Mouse (Mus musculus) liver, embryonic 14.5 days (tissue): Measurements from ENCODE around the gene Olfr70. TPM values are rescaled to one million over a fixed set of nuclear protein-coding genes. Genes with fewer than 3 reads are reported as not detected.

Experiments used
- ATAC-seq: fragments of 200-750 bp; cut with Nextera tagmentation; 2 replicates; pipeline ENCODE4 v1.8.0; 2017; ENCODE audit warnings: moderate number of reproducible peaks, mild to moderate bottlenecking, moderate library complexity; ENCODE audit not compliant: insufficient read depth
- DNase-seq, 3 experiments: peaks; one replicate each; pipeline ENCODE4 v3.0.0-alpha.2; 2012 to 2013; ENCODE audit warnings: low read depth in 3 of 3, low spot score in 3 of 3
- H3K27ac ChIP-seq: fragments of 300-500 bp; sonication (generic); 2 replicates; pipeline ENCODE4 v1.5.1; 2014; ENCODE audit warnings: moderate library complexity, mild to moderate bottlenecking, control low read depth, inconsistent platforms
- H3K27me3 ChIP-seq: fragments of 300-500 bp; sonication (generic); 2 replicates; pipeline ENCODE4 v1.6.1; 2014; ENCODE audit warnings: mild to moderate bottlenecking, low read length, moderate library complexity; ENCODE audit not compliant: control insufficient read depth, insufficient read depth
- H3K36me3 ChIP-seq: fragments of 300-500 bp; sonication (generic); replicated peaks from 2 replicates; pipeline ENCODE4 v1.6.1; 2014; ENCODE audit warnings: low read depth; ENCODE audit not compliant: control insufficient read depth, insufficient read depth
- H3K4me1 ChIP-seq, 2 experiments: fragments of 200-500 bp in 1 of 2; fragments of 300-500 bp in 1 of 2; sonication (generic) in 1 of 2; replicated peaks; 2 replicates each; pipeline ENCODE4 v1.6.1; 2012 to 2014; ENCODE audit warnings: antibody characterized with exemption in 1 of 2, inconsistent platforms in 1 of 2, low read length in 1 of 2; ENCODE audit not compliant: control insufficient read depth in 2 of 2, insufficient read depth in 2 of 2
- H3K4me2 ChIP-seq: fragments of 300-500 bp; sonication (generic); 2 replicates; pipeline ENCODE4 v1.6.1; 2014; ENCODE audit warnings: low read depth, mild to moderate bottlenecking, control low read depth, moderate library complexity
- H3K4me3 ChIP-seq, 2 experiments: fragments of 200-500 bp in 1 of 2; fragments of 300-500 bp in 1 of 2; sonication (generic) in 1 of 2; 2 replicates each; pipeline ENCODE4 v1.5.1; 2012 to 2014; ENCODE audit warnings: low read depth in 2 of 2, low read length in 2 of 2, mild to moderate bottlenecking in 2 of 2, control low read depth in 1 of 2, inconsistent platforms in 1 of 2, moderate library complexity in 1 of 2; ENCODE audit not compliant: insufficient read depth in 1 of 2
- H3K9ac ChIP-seq: fragments of 300-500 bp; sonication (generic); replicated peaks from 2 replicates; pipeline ENCODE4 v1.6.1; 2014; ENCODE audit warnings: mild to moderate bottlenecking, control low read depth, moderate library complexity
- H3K9me3 ChIP-seq: fragments of 300-500 bp; sonication (generic); 2 replicates; pipeline ENCODE4 v1.6.1; 2016; ENCODE audit warnings: low read length, mixed read lengths; ENCODE audit not compliant: control insufficient read depth
- CTCF ChIP-seq: IDR thresholded peaks from 2 replicates; pipeline ENCODE4 v1.5.1; 2016; ENCODE audit warnings: antibody characterized with exemption, low read depth, control low read depth
- EP300 ChIP-seq: IDR thresholded peaks from 2 replicates; pipeline ENCODE4 v1.6.1; 2016; ENCODE audit warnings: antibody characterized with exemption, low read depth
- WGBS: fragments of 180-500 bp; shearing (Covaris S2); extraction: QIAGEN DNeasy Blood & Tissue Kit; methylation state at CpG from one replicate; pipeline ENCODE4 v1.1.7; 2014; ENCODE audit not compliant: insufficient replicate concordance; 5-methylcytosine and 5-hydroxymethylcytosine counted together
- polyA plus RNA-seq, 2 experiments: library from polyadenylated mRNA; depleted of rRNA in 1 of 2; stranded (reverse) in 1 of 2; unstranded in 1 of 2; fragments of >200 nt; fragmentation: Nextera tagmentation in 1 of 2; extraction: Ambion mirVana in 1 of 2; gene quantifications; 2 replicates each; pipeline versions ENCODE4 v1.2.1 to v1.2.3; 2012 to 2014

Olfr70 gene
- polyA plus RNA-seq, 2 experiments = not detected

- ATAC-seq = no peak
- no peaks in the 10 kb centered on the region for H3K36me3 ChIP-seq
- TF ChIP-seq CTCF (no peak), EP300 (no peak)
- H3K27ac ChIP-seq = no peak overlapping the region
- WGBS = 62% methylated on average over 8 of the region's 8 CpGs
- H3K4me3 ChIP-seq = no peak overlapping the region
- no peak overlapping the region for H3K4me2 ChIP-seq
- H3K27me3 ChIP-seq = no peaks in the 10 kb centered on the region; the same call in 1 of the 2 replicates
- no peak overlapping the region for H3K9ac ChIP-seq
- no peak for DNase-seq
- peaks cover under 1 to 5% of the 10 kb centered on the region in 2 experiments for H3K4me1 ChIP-seq
- no peaks in the 10 kb centered on the region for H3K9me3 ChIP-seq
Observed at GRCm38 (mm10) chr4:43673703-43674102, 26.9 kb downstream of the Olfr70 start.

- H3K4me1 ChIP-seq = peaks cover 5 to 9% of the 10 kb centered on the region in 2 experiments
- no peak overlapping the region for H3K4me2 ChIP-seq
- H3K9ac ChIP-seq = no peak overlapping the region
- H3K27ac ChIP-seq = no peak overlapping the region
- ATAC-seq = no peak
- H3K27me3 ChIP-seq = no peaks in the 10 kb centered on the region; the same call in 1 of the 2 replicates
- no peaks in the 10 kb centered on the region for H3K9me3 ChIP-seq
- no peaks in the 10 kb centered on the region for H3K36me3 ChIP-seq
- TF ChIP-seq CTCF (peak; percentile 86), EP300 (no peak)
- no peak overlapping the region for H3K4me3 ChIP-seq
- peak; percentile 67 to 75 (median 68) for DNase-seq
- WGBS = 4% methylated on average over 2 of the region's 2 CpGs
Observed at GRCm38 (mm10) chr4:43672070-43672469, 28.5 kb downstream of the Olfr70 start.

GRCm38 (mm10) chr4:43669428-43669794 lies 31.2 kb downstream of the Olfr70 start:
- under 1% methylated on average over 24 of the region's 25 CpGs for WGBS
- Histone ChIP-seq H3K9ac (peak overlapping the region; percentile 48), H3K4me2 (peak overlapping the region; percentile 67), H3K36me3 (no peaks in the 10 kb centered on the region), H3K4me1 (peaks cover 5 to 9% of the 10 kb centered on the region in 2 experiments), H3K9me3 (no peaks in the 10 kb centered on the region), H3K27me3 (peaks cover 9% of the 10 kb centered on the region), H3K4me3 (peak overlapping the region; percentile 67 to 69), H3K27ac (no peak overlapping the region)
- TF ChIP-seq CTCF = no peak
- TF ChIP-seq EP300 = no peak
- no peak for DNase-seq
- peak; percentile 67 for ATAC-seq

DNA sequence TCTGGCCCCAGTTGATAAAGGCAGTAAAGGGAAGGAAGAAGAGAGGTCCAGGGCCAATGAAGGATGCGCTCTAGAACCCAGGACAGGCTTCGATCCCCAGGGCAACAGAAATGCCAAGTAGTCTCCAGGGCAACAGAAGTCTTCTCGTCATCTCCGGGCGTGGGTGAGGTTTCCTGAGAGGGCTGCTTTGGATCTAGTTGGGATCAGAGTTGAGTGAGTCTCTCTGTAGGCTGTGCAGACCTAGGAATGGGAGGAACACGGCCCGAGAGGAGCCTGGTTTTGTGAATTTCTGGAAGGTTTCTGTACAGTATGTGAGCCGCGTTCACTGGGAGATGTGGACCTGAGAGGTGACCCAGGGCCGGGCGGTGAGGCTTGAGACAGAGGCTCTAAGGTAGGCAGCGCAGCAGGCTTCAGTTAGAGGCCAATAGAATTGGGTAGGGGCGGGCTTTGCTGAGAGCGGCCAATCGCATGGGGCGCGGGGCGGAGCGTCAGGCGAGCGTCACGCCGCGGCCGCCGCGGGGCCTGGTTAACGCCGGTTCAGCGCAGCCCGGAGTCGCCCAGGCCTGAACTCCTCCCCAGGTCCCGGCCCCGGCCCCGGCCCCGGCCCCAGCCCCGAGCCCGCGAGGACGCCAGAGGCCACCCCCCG lies 31.7 kb downstream of the Olfr70 start, which contains the start of the genes Tmem8b and Fam221b:
TSS of gene Tmem8b (plus strand) at position 190 of the 646 bp plus-strand sequence.
TSS of gene Fam221b (minus strand) at position 364 of the 646 bp plus-strand sequence.
- peak within 1 kb of the TSS; percentile 67 for H3K4me2 ChIP-seq
- H3K27ac ChIP-seq = no peak within 1 kb of the TSS
- DNase-seq = peak; percentile 72 to 75 (median 72)
- no peak for TF ChIP-seq EP300
- TF ChIP-seq CTCF = no peak
- H3K27me3 ChIP-seq = peaks cover 9% of the 10 kb centered on the region
- H3K36me3 ChIP-seq = no peaks in the 10 kb centered on the region
- peak within 1 kb of the TSS; percentile 67 to 69 for H3K4me3 ChIP-seq
- peak; percentile 95 for ATAC-seq
- H3K9me3 ChIP-seq = no peaks in the 10 kb centered on the region
- H3K9ac ChIP-seq = peak within 1 kb of the TSS; percentile 48
- 2% methylated on average over 38 of the region's 41 CpGs for WGBS
- peaks cover 5 to 9% of the 10 kb centered on the region in 2 experiments for H3K4me1 ChIP-seq

DNA sequence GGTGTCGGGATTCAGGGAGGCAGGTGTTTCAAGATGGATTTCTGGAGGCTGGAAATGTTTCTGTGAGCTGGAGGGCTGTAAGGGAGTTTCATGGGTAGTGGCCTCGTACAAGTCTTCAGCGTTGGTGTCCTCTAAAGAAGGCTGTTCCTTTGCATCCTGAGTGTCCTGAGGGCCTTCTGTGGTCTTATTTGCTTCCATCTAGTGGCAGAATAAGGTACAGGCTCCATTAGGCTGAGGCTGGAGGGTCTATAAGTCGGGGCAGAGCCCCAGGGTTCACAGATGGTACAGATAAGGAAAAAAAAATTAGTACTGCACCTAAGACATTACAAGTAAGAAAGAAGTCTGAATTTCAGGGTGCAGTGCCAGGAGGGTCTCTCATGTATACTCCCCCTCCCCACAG lies 34.2 kb downstream of the Olfr70 start:
- no peak for ATAC-seq
- WGBS = 16% methylated on average over 4 of the region's 4 CpGs
- Histone ChIP-seq H3K4me2 (no peak overlapping the region), H3K9me3 (no peaks in the 10 kb centered on the region), H3K36me3 (no peaks in the 10 kb centered on the region), H3K9ac (no peak overlapping the region), H3K4me1 (peaks cover 5 to 9% of the 10 kb centered on the region in 2 experiments), H3K4me3 (no peak overlapping the region), H3K27me3 (peaks cover 28% of the 10 kb centered on the region), H3K27ac (no peak overlapping the region)
- DNase-seq = no peak
- TF ChIP-seq CTCF (peak; percentile 58), EP300 (no peak)
